Mouse (Mus musculus): ENCODE results near the gene Itfg2. TPM values are rescaled to one million over a fixed set of nuclear protein-coding genes. Genes with fewer than 3 reads are reported as not detected.
A peak's percentile ranks its signal among the peaks of the same experiment; 100 is the strongest.

Gene Itfg2
- polyA plus RNA-seq, 1 experiment from 2014 or later, result 22.5 TPM

GRCm38 (mm10) chr6:128366466-128366865 lies 58.3 kb downstream of the Itfg2 start:
- H3K4me3 ChIP-seq (ENCODE audit: low read depth, low read length), result no peak overlapping the region
- peaks cover 4% of the 10 kb centered on the region; the same call in 1 of the 2 replicates for H3K4me1 ChIP-seq (ENCODE audit: control insufficient read depth, insufficient read depth, low read length)
- no peak overlapping the region for H3K27ac ChIP-seq (replicated peaks; ENCODE audit: low read depth, low read length)
- H3K9me3 ChIP-seq (ENCODE audit: control insufficient read depth, low read length), result no peaks in the 10 kb centered on the region
- no peaks in the 10 kb centered on the region for H3K27me3 ChIP-seq (replicated peaks; ENCODE audit: control insufficient read depth, insufficient read depth, low read length)
- WGBS, result 89% methylated on average over 5 of the region's 5 CpGs
- no peak for ATAC-seq (ENCODE audit: low read depth)
- no peak for DNase-seq (ENCODE audit: low spot score)
- peaks cover 59% of the 10 kb centered on the region for H3K36me3 ChIP-seq (ENCODE audit: control insufficient read depth, insufficient read depth, low read length)
- no peak overlapping the region for H3K4me2 ChIP-seq (ENCODE audit: low read depth, low read length)
- no peak overlapping the region for H3K9ac ChIP-seq (ENCODE audit: low read depth, low read length)

GRCm38 (mm10) chr6:128364721-128365120 lies 60.0 kb downstream of the Itfg2 start:
- WGBS, result 82% methylated on average over 6 of the region's 6 CpGs
- Histone ChIP-seq H3K36me3 (ENCODE audit: control insufficient read depth, insufficient read depth, low read length) (peaks cover 42% of the 10 kb centered on the region), H3K4me2 (ENCODE audit: low read depth, low read length) (peak overlapping the region; percentile 12; the same call in 1 of the 2 replicates)

GRCm38 (mm10) chr6:128363007-128363825 lies 61.5 kb downstream of the Itfg2 start:
- Histone ChIP-seq H3K4me1 (ENCODE audit: control insufficient read depth, insufficient read depth, low read length) (peaks cover 8% of the 10 kb centered on the region; the same call in 1 of the 2 replicates), H3K4me3 (ENCODE audit: low read depth, low read length) (peak overlapping the region; percentile 73), H3K27ac (replicated peaks; ENCODE audit: low read depth, low read length) (peak overlapping the region; percentile 95), H3K9me3 (ENCODE audit: control insufficient read depth, low read length) (no peaks in the 10 kb centered on the region), H3K4me2 (ENCODE audit: low read depth, low read length) (peak overlapping the region; percentile 74), H3K9ac (ENCODE audit: low read depth, low read length) (peak overlapping the region; percentile 93), H3K36me3 (ENCODE audit: control insufficient read depth, insufficient read depth, low read length) (peaks cover 35% of the 10 kb centered on the region), H3K27me3 (replicated peaks; ENCODE audit: control insufficient read depth, insufficient read depth, low read length) (no peaks in the 10 kb centered on the region)
- WGBS, result 1% methylated on average over 23 of the region's 46 CpGs
- DNase-seq (ENCODE audit: low spot score) (peak; percentile 63), ATAC-seq (ENCODE audit: low read depth) (peak; percentile 7)

More at GRCm38 (mm10) chr6:128364721-128365120, 60.0 kb downstream of the Itfg2 start:
- no peak overlapping the region for H3K27ac ChIP-seq (replicated peaks; ENCODE audit: low read depth, low read length)
- H3K27me3 ChIP-seq (replicated peaks; ENCODE audit: control insufficient read depth, insufficient read depth, low read length), result no peaks in the 10 kb centered on the region
- no peak overlapping the region for H3K9ac ChIP-seq (ENCODE audit: low read depth, low read length)
- ATAC-seq (ENCODE audit: low read depth) (no peak), DNase-seq (ENCODE audit: low spot score) (no peak)
- H3K9me3 ChIP-seq (ENCODE audit: control insufficient read depth, low read length), result no peaks in the 10 kb centered on the region
- H3K4me3 ChIP-seq (ENCODE audit: low read depth, low read length), result no peak overlapping the region
- H3K4me1 ChIP-seq (ENCODE audit: control insufficient read depth, insufficient read depth, low read length), result peaks cover 8% of the 10 kb centered on the region; the same call in 1 of the 2 replicates

GRCm38 (mm10) chr6:128362381-128363006 lies 62.2 kb downstream of the Itfg2 start, which contains the start of the genes Rhno1 and Foxm1:
TSS of gene Rhno1 (minus strand) at chr6:128362911.
TSS of gene Foxm1 (plus strand) at chr6:128362967.
- Histone ChIP-seq H3K4me2 (ENCODE audit: low read depth, low read length) (peak within 1 kb of the TSS; percentile 74), H3K27me3 (replicated peaks; ENCODE audit: control insufficient read depth, insufficient read depth, low read length) (no peaks in the 10 kb centered on the region)

GRCm38 (mm10) chr6:128361901-128362300 lies 62.8 kb downstream of the Itfg2 start:
- peak overlapping the region; percentile 73 for H3K4me3 ChIP-seq (ENCODE audit: low read depth, low read length)
- H3K27me3 ChIP-seq (replicated peaks; ENCODE audit: control insufficient read depth, insufficient read depth, low read length), result no peaks in the 10 kb centered on the region
- H3K4me1 ChIP-seq (ENCODE audit: control insufficient read depth, insufficient read depth, low read length), result peaks cover 8% of the 10 kb centered on the region; the same call in 1 of the 2 replicates
- H3K4me2 ChIP-seq (ENCODE audit: low read depth, low read length), result peak overlapping the region; percentile 74
- no peak for DNase-seq (ENCODE audit: low spot score)
- peaks cover 36% of the 10 kb centered on the region for H3K36me3 ChIP-seq (ENCODE audit: control insufficient read depth, insufficient read depth, low read length)
- H3K9ac ChIP-seq (ENCODE audit: low read depth, low read length), result peak overlapping the region; percentile 93
- ATAC-seq (ENCODE audit: low read depth), result no peak
- peak overlapping the region; percentile 95 for H3K27ac ChIP-seq (replicated peaks; ENCODE audit: low read depth, low read length)
- WGBS, result 15% methylated on average over 9 of the region's 9 CpGs
- H3K9me3 ChIP-seq (ENCODE audit: control insufficient read depth, low read length), result no peaks in the 10 kb centered on the region

More at GRCm38 (mm10) chr6:128362381-128363006, 62.2 kb downstream of the Itfg2 start, which contains the start of the genes Rhno1 and Foxm1:
- peaks cover 8% of the 10 kb centered on the region; the same call in 1 of the 2 replicates for H3K4me1 ChIP-seq (ENCODE audit: control insufficient read depth, insufficient read depth, low read length)
- DNase-seq (ENCODE audit: low spot score) (peak; percentile 93), ATAC-seq (ENCODE audit: low read depth) (peak; percentile 90)
- H3K9ac ChIP-seq (ENCODE audit: low read depth, low read length), result peak within 1 kb of the TSS; percentile 93
- H3K4me3 ChIP-seq (ENCODE audit: low read depth, low read length), result peak within 1 kb of the TSS; percentile 73
- WGBS, result under 1% methylated on average over 27 of the region's 76 CpGs
- no peaks in the 10 kb centered on the region for H3K9me3 ChIP-seq (ENCODE audit: control insufficient read depth, low read length)
- H3K36me3 ChIP-seq (ENCODE audit: control insufficient read depth, insufficient read depth, low read length), result peaks cover 36% of the 10 kb centered on the region
- peak within 1 kb of the TSS; percentile 95 for H3K27ac ChIP-seq (replicated peaks; ENCODE audit: low read depth, low read length)

Other genes starting within 250 kb of the Itfg2 start
- gene Tead4, start 124.1 kb downstream of the Itfg2 start, polyA plus RNA-seq (2014; fragmentation: Nextera tagmentation; extraction: Ambion mirVana), result 6.3 and 8.9 TPM in 2 replicates
- 20.7 and 21.9 TPM in 2 replicates for gene Tulp3, start 69.1 kb downstream of the Itfg2 start, polyA plus RNA-seq (2014; fragmentation: Nextera tagmentation; extraction: Ambion mirVana)
- gene Rhno1, start 62.0 kb downstream of the Itfg2 start, polyA plus RNA-seq (2014; fragmentation: Nextera tagmentation; extraction: Ambion mirVana), result 87.0 and 109 TPM in 2 replicates
- gene Foxm1, start 62.0 kb downstream of the Itfg2 start, polyA plus RNA-seq (2014; fragmentation: Nextera tagmentation; extraction: Ambion mirVana), result 26.3 and 29.3 TPM in 2 replicates
- gene Tex52, start 49.5 kb downstream of the Itfg2 start, polyA plus RNA-seq (2014; fragmentation: Nextera tagmentation; extraction: Ambion mirVana), result 1.1 and 1.7 TPM in 2 replicates
- gene Gm44596, start 49.4 kb downstream of the Itfg2 start, polyA plus RNA-seq (2014; fragmentation: Nextera tagmentation; extraction: Ambion mirVana), result not detected in 2 replicates
- 6.9 and 7.2 TPM in 2 replicates for gene Nrip2, start 25.6 kb downstream of the Itfg2 start, polyA plus RNA-seq (2014; fragmentation: Nextera tagmentation; extraction: Ambion mirVana)
- gene Fkbp4, start 13.7 kb upstream of the Itfg2 start, polyA plus RNA-seq (2014; fragmentation: Nextera tagmentation; extraction: Ambion mirVana), result 295 and 300 TPM in 2 replicates
- 0.46 TPM in 1 of 2 replicates, not detected in the other for gene Pzp, start 101.8 kb upstream of the Itfg2 start, polyA plus RNA-seq (2014; fragmentation: Nextera tagmentation; extraction: Ambion mirVana)
- 3.7 and 4.8 TPM in 2 replicates for gene A2ml1, start 156.7 kb upstream of the Itfg2 start, polyA plus RNA-seq (2014; fragmentation: Nextera tagmentation; extraction: Ambion mirVana)
- not detected in 2 replicates for gene Klrb1a, start 198.6 kb upstream of the Itfg2 start, polyA plus RNA-seq (2014; fragmentation: Nextera tagmentation; extraction: Ambion mirVana)
- not detected in 2 replicates for gene Clec2h, start 237.5 kb upstream of the Itfg2 start, polyA plus RNA-seq (2014; fragmentation: Nextera tagmentation; extraction: Ambion mirVana)

Data from embryonic facial prominence, embryonic 14.5 days (tissue).